Mouse (Mus musculus): ENCODE data around the gene Rpl31. TPM values are rescaled to one million over a fixed set of nuclear protein-coding genes. Genes with fewer than 3 reads are reported as not detected.

Rpl31 gene
- polyA plus RNA-seq, 1 experiment from 2014 or later, result 425 TPM

DNA sequence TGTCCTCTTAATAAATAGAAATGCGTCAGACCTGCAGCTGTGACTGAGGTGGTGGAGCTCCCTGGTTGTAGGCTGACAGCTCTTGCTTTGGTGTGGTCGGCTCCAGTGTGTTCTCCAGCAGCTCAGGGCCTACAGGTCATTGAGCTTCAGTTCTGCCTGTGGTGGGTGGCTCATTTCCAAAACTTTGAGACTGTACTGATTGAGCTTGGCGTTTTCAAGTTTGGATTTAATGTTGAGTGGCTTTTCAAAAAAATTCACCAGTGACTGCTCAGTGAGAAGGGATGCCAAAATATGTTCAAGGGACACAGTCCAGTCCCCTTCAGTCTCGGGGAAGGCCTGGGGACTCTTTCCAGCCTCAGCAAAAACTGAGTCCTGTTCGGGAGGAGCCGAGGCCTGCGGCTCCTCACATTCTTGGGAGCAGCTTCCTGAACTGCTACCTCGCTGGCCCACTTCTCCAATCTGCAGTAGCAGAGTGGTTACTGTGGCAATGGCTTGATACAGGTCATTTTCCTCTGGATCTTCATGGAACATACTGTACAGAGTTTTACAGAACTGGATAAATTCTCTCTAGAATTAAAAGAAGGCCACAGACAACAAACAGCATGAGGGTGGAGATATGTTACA, 4.7 kb downstream of the Rpl31 start:
- Histone ChIP-seq H3K9me3 (no peaks in the 10 kb centered on the region), H3K27ac (no peak overlapping the region), H3K4me3 (no peak overlapping the region), H3K36me3 (peaks cover 74% of the 10 kb centered on the region), H3K27me3 (ENCODE audit: insufficient read depth, poor library complexity, severe bottlenecking) (no peaks in the 10 kb centered on the region), H3K4me1 (replicated peaks) (peaks cover 12% of the 10 kb centered on the region)
- no peak for DNase-seq (ENCODE audit: low spot score)
- WGBS, result 89% methylated on average over 8 of the region's 8 CpGs

DNA sequence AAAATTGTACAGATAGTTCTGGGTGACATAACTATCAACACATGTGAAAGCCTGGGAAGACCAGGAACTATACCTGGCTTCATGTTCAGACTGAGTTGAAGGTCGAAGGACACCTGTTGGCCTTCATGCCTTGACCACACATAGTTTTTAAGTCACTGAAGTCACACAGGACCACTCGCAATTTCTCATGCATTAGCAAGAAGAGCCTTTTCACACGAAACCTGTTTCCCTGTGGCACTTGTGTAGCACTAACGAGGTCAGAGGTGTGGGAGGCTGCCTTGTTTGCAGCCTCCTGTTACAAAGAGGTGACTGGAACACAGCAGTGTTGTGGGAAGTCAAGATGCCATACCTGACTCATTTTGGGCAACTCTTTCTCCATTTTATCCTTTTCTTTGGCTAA, 5.7 kb downstream of the Rpl31 start:
- WGBS, result 77% methylated on average over 4 of the region's 4 CpGs

DNA sequence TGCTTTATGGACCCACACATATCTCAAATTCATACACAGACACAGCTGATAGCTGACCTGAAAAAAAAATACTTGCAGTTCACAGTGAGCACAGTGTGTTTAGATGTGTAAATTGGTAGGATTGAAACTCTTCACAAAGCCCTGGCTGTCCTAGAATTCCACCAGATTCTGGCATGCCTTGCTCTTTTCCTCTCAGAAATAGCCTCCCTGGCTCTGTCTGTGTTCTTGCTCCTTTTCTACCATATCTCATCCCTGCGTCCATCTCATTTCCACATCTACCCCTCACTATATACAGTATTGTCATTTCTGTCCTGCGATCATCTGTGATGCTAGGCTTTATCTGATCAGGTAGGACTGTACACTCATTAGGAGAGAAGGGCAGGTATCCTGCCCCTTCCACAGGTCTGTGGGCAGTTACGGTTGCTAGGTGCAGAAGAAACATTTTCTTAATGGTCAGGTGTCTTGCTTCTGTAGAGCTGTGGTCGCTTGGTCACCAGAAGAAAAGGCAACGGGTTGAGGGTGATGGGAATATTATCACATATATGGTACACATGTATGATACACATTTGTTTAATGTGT, 6.7 kb downstream of the Rpl31 start:
- 92% methylated on average over 5 of the region's 5 CpGs for WGBS
- no peak for DNase-seq (ENCODE audit: low spot score)
- Histone ChIP-seq H3K9me3 (no peaks in the 10 kb centered on the region), H3K27me3 (ENCODE audit: insufficient read depth, poor library complexity, severe bottlenecking) (no peaks in the 10 kb centered on the region), H3K4me1 (replicated peaks) (peaks cover 5% of the 10 kb centered on the region), H3K36me3 (peaks cover 79% of the 10 kb centered on the region), H3K27ac (no peak overlapping the region), H3K4me3 (no peak overlapping the region)

More for the DNA sequence above, 5.7 kb downstream of the Rpl31 start:
- no peak for DNase-seq (ENCODE audit: low spot score)
- peaks cover 84% of the 10 kb centered on the region for H3K36me3 ChIP-seq
- H3K27me3 ChIP-seq (ENCODE audit: insufficient read depth, poor library complexity, severe bottlenecking), result no peaks in the 10 kb centered on the region
- peaks cover 12% of the 10 kb centered on the region for H3K4me1 ChIP-seq (replicated peaks)
- no peaks in the 10 kb centered on the region for H3K9me3 ChIP-seq
- no peak overlapping the region for H3K27ac ChIP-seq
- no peak overlapping the region for H3K4me3 ChIP-seq

DNA sequence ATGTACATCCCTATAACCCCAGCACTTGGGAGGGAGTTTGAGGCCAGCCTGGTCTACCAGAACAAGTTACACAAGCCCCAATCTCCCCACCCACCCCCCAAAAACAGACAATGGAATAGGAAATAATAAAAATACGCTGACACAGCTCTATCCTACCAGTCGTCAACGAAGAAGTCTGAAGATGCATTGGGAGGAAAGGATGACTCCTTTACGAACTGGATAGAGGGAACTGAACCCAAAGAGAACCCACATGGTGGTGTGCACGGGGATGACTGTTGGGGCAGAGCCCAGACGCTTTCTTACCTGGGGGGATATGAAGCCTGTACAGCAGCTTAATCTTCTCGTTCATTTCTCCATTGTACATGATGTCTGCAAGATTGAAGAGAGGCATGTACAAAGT, 8.5 kb downstream of the Rpl31 start:
- H3K4me3 ChIP-seq, result no peak overlapping the region
- DNase-seq (ENCODE audit: low spot score), result no peak
- H3K36me3 ChIP-seq, result peaks cover 61% of the 10 kb centered on the region
- H3K27me3 ChIP-seq (ENCODE audit: insufficient read depth, poor library complexity, severe bottlenecking), result no peaks in the 10 kb centered on the region
- 92% methylated on average over 7 of the region's 7 CpGs for WGBS
- no peak overlapping the region for H3K27ac ChIP-seq
- no peaks in the 10 kb centered on the region for H3K9me3 ChIP-seq
- no peaks in the 10 kb centered on the region for H3K4me1 ChIP-seq (replicated peaks)

DNA sequence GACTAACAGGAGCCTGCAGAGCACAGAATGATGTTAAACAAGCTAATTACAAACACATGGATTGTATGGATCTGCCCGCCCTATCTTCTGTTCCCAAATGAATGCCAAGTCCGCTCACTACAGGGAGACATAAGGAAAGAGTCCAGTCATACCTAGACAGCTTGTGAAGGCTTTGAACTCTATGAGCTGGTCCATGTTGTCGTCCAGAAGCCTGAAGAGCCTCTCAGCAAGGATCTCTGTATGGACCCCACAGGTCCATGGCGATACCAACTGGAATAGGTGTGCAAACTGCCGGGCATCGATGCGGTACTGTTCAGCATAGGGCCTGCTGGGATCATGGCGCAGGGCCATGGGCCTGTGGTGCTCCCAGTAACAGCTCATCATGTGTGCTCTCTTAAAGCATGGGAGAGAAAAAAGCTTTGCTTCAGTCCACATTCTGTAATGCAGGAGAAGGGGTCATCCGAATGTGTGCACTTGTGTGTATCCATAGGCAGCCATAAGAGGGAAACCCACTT, 9.1 kb downstream of the Rpl31 start:
- H3K36me3 ChIP-seq, result peaks cover 54% of the 10 kb centered on the region
- no peak overlapping the region for H3K27ac ChIP-seq
- no peak for DNase-seq (ENCODE audit: low spot score)
- H3K27me3 ChIP-seq (ENCODE audit: insufficient read depth, poor library complexity, severe bottlenecking), result no peaks in the 10 kb centered on the region
- H3K4me3 ChIP-seq, result no peak overlapping the region
- H3K4me1 ChIP-seq (replicated peaks), result no peaks in the 10 kb centered on the region
- H3K9me3 ChIP-seq, result no peaks in the 10 kb centered on the region
- 95% methylated on average over 9 of the region's 9 CpGs for WGBS

DNA sequence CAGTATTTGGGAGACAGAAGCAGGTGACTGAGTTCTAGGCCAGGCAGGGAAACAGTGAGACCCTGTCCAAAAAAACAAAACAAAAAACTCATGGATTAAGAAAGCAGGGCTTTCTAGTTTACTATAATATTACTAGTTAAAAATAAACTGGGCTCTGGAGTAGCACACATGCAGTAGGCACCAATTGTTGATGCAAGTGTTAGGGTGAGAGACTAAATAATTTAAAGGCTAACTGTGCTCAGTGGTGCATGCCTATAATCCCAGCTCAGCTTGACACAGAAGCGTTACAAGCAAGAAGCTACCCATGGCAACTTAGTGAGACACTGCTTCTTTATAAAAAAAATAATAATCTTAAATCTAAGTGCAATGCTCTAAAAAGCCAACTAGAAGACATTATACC, 10.9 kb downstream of the Rpl31 start:
- Histone ChIP-seq H3K4me3 (no peak overlapping the region), H3K4me1 (replicated peaks) (no peaks in the 10 kb centered on the region), H3K27me3 (ENCODE audit: insufficient read depth, poor library complexity, severe bottlenecking) (no peaks in the 10 kb centered on the region), H3K27ac (no peak overlapping the region), H3K9me3 (no peaks in the 10 kb centered on the region), H3K36me3 (peaks cover 37% of the 10 kb centered on the region)
- DNase-seq (ENCODE audit: low spot score), result no peak
- WGBS, result 69% methylated on average over 1 of the region's 1 CpGs

DNA sequence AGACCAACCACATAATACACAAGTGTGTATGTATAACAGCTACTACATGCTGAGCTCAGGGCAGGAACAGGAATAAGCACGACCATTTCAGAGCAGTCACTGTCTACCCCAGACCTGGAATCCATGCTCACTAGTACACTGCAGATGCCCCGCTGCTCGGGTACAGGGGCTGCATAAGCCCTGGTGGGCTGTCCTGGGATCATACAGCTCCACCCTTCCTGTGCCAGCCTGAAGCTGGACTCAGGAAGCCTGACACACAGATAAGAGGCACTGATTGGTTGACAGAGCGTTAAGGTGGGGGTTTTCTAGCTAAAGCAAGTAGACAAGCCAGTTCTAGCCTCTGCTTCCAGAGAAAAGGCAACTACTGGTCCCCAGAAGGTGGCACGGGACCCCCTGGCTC, 11.4 kb downstream of the Rpl31 start:
- Histone ChIP-seq H3K4me3 (no peak overlapping the region), H3K27me3 (ENCODE audit: insufficient read depth, poor library complexity, severe bottlenecking) (no peaks in the 10 kb centered on the region), H3K9me3 (no peaks in the 10 kb centered on the region), H3K36me3 (peaks cover 32% of the 10 kb centered on the region), H3K4me1 (replicated peaks) (no peaks in the 10 kb centered on the region), H3K27ac (no peak overlapping the region)
- DNase-seq (ENCODE audit: low spot score), result no peak
- WGBS, result 73% methylated on average over 5 of the region's 5 CpGs

DNA sequence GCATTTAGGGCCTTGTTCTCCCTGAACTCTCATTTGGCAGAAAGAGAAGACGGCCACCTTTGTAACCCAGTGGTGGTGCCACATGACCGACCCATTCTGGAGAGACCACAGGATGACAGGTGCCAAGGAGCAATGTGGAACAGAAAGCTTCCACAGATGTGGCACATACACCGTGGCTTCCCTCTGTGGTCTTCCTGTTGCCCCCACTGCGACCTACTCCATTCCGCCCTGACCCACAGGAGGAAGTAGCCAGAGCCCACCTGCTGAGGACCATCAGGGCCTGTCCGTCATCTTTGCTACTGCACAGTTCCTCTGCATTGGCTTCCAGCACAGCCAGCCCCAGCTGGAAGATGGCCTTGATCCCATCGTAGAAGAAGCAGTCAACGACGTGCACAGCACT, 13.4 kb downstream of the Rpl31 start:
- no peaks in the 10 kb centered on the region for H3K9me3 ChIP-seq
- 83% methylated on average over 9 of the region's 9 CpGs for WGBS
- no peak overlapping the region for H3K27ac ChIP-seq
- no peak overlapping the region for H3K4me3 ChIP-seq
- peaks cover 23% of the 10 kb centered on the region for H3K36me3 ChIP-seq
- H3K4me1 ChIP-seq (replicated peaks), result no peaks in the 10 kb centered on the region
- H3K27me3 ChIP-seq (ENCODE audit: insufficient read depth, poor library complexity, severe bottlenecking), result no peaks in the 10 kb centered on the region
- DNase-seq (ENCODE audit: low spot score), result no peak

DNA sequence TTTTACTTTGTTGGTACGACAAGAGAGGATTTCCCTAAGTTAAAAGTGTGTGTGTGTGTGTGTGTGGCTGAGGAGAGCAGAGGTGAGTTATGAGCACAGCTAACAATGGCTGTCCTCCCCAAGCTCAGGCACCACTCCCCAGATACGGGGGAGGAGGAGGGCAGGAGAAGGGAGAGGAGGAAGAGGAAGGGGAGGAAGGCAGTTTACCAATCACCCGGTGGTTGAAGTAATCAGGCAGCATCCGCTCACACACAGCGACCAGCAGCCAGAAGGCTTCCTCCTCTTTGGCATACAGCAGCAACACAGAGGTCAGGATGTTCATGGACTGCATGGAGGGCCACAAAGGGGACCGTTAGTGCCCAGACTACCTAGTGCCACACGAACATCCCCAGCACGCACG, 17.3 kb downstream of the Rpl31 start:
- no peaks in the 10 kb centered on the region; the same call in 1 of the 2 replicates for H3K36me3 ChIP-seq
- no peak for DNase-seq (ENCODE audit: low spot score)
- 83% methylated on average over 9 of the region's 9 CpGs for WGBS

DNA sequence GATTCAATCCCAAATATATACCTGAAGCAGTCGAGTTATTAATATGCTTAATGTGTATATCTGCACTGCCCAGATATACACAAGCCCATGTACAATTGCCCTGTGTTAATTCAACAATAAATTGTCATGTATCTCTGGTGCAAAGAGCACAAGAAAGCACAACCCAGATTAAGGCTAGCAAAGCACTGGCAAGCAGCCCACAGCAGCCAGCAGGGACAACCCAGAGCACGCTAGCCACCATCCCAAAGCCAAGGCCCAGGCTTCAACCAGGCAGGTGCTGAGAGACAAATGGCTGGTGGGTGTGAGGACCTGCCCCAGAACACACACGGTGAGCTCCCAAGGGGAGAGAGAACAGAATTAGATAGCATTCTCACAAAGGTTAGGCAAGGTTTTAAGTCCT, 18.8 kb downstream of the Rpl31 start:
- 83% methylated on average over 3 of the region's 3 CpGs for WGBS
- peaks cover 5% of the 10 kb centered on the region for H3K4me1 ChIP-seq (replicated peaks)
- H3K36me3 ChIP-seq, result no peaks in the 10 kb centered on the region; the same call in 1 of the 2 replicates
- H3K9me3 ChIP-seq, result no peaks in the 10 kb centered on the region
- 0 out of 2 replicates have a peak, but pooled peaks cover 4% of the 10 kb centered on the region for H3K27me3 ChIP-seq (ENCODE audit: insufficient read depth, poor library complexity, severe bottlenecking)
- H3K27ac ChIP-seq, result no peak overlapping the region
- DNase-seq (ENCODE audit: low spot score), result no peak
- H3K4me3 ChIP-seq, result no peak overlapping the region

More for the DNA sequence above, 17.3 kb downstream of the Rpl31 start:
- H3K4me1 ChIP-seq (replicated peaks), result no peaks in the 10 kb centered on the region
- H3K27ac ChIP-seq, result no peak overlapping the region
- no peaks in the 10 kb centered on the region for H3K9me3 ChIP-seq
- no peak overlapping the region for H3K4me3 ChIP-seq
- H3K27me3 ChIP-seq (ENCODE audit: insufficient read depth, poor library complexity, severe bottlenecking), result no peaks in the 10 kb centered on the region

DNA sequence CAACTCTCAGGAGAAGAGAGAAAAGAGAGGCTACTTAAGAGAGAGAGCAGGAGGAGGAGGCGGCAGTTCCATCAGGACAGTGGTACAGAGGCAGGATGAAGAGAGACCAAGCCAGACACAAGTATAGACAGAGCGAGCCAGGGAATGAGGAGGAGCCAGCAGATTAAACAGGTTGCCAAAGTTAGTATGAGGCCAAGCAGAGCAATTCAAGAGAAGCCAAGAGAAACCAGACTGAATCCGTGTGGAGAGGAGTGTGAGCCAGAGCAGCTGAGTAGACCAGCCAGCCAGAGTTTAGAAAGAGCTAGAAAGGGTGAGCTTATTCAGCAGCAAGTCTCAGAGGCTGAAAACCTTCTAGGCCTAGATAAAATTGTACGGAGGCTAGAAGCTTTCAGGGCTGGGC, 19.9 kb downstream of the Rpl31 start:
- Histone ChIP-seq H3K4me3 (no peak overlapping the region), H3K9me3 (no peaks in the 10 kb centered on the region), H3K27me3 (ENCODE audit: insufficient read depth, poor library complexity, severe bottlenecking) (0 out of 2 replicates have a peak, but pooled peaks cover 4% of the 10 kb centered on the region), H3K27ac (no peak overlapping the region), H3K36me3 (no peaks in the 10 kb centered on the region; the same call in 1 of the 2 replicates), H3K4me1 (replicated peaks) (peaks cover 5% of the 10 kb centered on the region)
- WGBS, result 83% methylated on average over 4 of the region's 4 CpGs
- DNase-seq (ENCODE audit: low spot score), result no peak

DNA sequence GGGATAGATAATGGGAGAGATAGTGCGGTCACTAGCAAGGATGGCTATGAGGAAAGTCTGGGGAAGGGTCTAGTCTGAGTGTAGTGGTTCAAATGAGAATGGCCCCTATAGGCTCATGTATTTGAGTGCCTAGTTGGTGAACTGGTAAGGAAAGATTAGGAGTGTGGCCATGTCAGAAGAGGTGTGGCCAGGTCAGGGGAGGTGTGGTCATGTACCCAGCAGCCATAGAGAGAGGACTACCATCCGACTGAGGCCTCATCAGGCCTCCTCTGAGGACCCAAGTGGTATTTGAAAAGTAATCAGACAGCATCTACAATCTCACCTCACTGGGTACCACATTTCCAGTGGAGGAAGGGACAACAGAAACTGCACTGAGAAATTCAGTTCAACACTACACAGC, 20.5 kb downstream of the Rpl31 start:
- peaks cover 5% of the 10 kb centered on the region for H3K4me1 ChIP-seq (replicated peaks)
- H3K27ac ChIP-seq, result no peak overlapping the region
- no peaks in the 10 kb centered on the region; the same call in 1 of the 2 replicates for H3K36me3 ChIP-seq
- H3K4me3 ChIP-seq, result no peak overlapping the region
- 0 out of 2 replicates have a peak, but pooled peaks cover 4% of the 10 kb centered on the region for H3K27me3 ChIP-seq (ENCODE audit: insufficient read depth, poor library complexity, severe bottlenecking)
- no peaks in the 10 kb centered on the region for H3K9me3 ChIP-seq
- 80% methylated on average over 2 of the region's 2 CpGs for WGBS
- no peak for DNase-seq (ENCODE audit: low spot score)

DNA sequence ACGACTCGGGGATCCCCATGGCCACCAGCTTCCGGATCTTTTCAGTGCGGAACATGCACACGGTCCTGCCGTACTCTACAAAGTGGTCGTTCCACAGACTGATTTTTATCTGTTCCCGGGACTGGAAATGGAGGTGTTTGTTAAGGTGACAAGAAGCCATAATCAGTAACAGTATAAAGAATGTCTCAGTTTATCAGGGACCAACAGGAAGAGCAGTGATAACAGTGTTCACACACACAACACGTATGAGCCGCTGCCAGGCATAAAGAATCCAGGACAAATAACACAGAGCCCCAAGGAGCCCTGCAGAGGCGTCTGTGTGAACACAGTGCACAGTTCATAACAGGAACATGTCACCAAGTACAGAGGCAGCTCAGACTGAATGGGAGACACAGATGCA, 21.7 kb downstream of the Rpl31 start:
- no peak for DNase-seq (ENCODE audit: low spot score)
- 90% methylated on average over 11 of the region's 11 CpGs for WGBS
- no peak overlapping the region for H3K4me3 ChIP-seq
- no peaks in the 10 kb centered on the region; the same call in 1 of the 2 replicates for H3K36me3 ChIP-seq
- peaks cover 9% of the 10 kb centered on the region for H3K4me1 ChIP-seq (replicated peaks)
- H3K27ac ChIP-seq, result no peak overlapping the region
- 0 out of 2 replicates have a peak, but pooled peaks cover 4% of the 10 kb centered on the region for H3K27me3 ChIP-seq (ENCODE audit: insufficient read depth, poor library complexity, severe bottlenecking)
- H3K9me3 ChIP-seq, result no peaks in the 10 kb centered on the region
